Mouse (Mus musculus) hindlimb bud, embryonic 11.5 days (tissue): ENCODE measurements around the gene Vcan.

Experiments used
- DNase-seq: peaks from one replicate; pipeline ENCODE4 v3.0.0-alpha.2; 2012; ENCODE audit warnings: low read depth, low spot score; ENCODE audit errors: extremely low spot score

The Vcan gene

GRCm38 (mm10) chr13:89619064-89619463, 123.2 kb downstream of the Vcan start:
- DNase-seq: no peak

- DNase-seq: no peak
These were observed 134.9 kb downstream of the Vcan start for GRCm38 (mm10) chr13:89607399-89607798.
